Mouse (Mus musculus) liver, postnatal 0 days (tissue): Measurements from ENCODE around the gene Fam114a1. TPM values are rescaled to one million over a fixed set of nuclear protein-coding genes. Genes with fewer than 3 reads are reported as not detected.

ENCODE experiments used
- ATAC-seq: fragments of 200-750 bp; cut with Nextera tagmentation; 2 replicates; pipeline ENCODE4 v1.8.0; 2017; ENCODE audit warnings: mild to moderate bottlenecking, moderate library complexity
- DNase-seq: peaks from one replicate; pipeline ENCODE4 v3.0.0-alpha.2; 2016
- H3K27ac ChIP-seq: fragments of 300-500 bp; sonication (generic); 2 replicates; pipeline ENCODE4 v1.5.1; 2014; ENCODE audit warnings: antibody characterized with exemption, moderate library complexity, mild to moderate bottlenecking, low read depth
- H3K27me3 ChIP-seq: fragments of 300-500 bp; sonication (generic); 2 replicates; pipeline ENCODE4 v1.6.1; 2014; ENCODE audit warnings: low read length, control low read depth, mixed read lengths; ENCODE audit not compliant: insufficient read depth
- H3K36me3 ChIP-seq: fragments of 300-500 bp; sonication (generic); replicated peaks from 2 replicates; pipeline ENCODE4 v1.6.1; 2014; ENCODE audit warnings: mild to moderate bottlenecking, control low read depth, low read length, moderate library complexity, mixed read lengths; ENCODE audit not compliant: insufficient read depth
- H3K4me1 ChIP-seq: fragments of 300-500 bp; sonication (generic); 2 replicates; pipeline ENCODE4 v1.6.1; 2014; ENCODE audit warnings: antibody characterized with exemption, mild to moderate bottlenecking, control low read depth; ENCODE audit not compliant: insufficient read depth
- H3K4me2 ChIP-seq: fragments of 300-500 bp; sonication (generic); 2 replicates; pipeline ENCODE4 v1.6.1; 2014; ENCODE audit warnings: low read depth, mild to moderate bottlenecking, low read length, moderate library complexity, mixed read lengths
- H3K4me3 ChIP-seq: fragments of 300-500 bp; sonication (generic); 2 replicates; pipeline ENCODE4 v1.5.1; 2014; ENCODE audit warnings: low read depth, low read length
- H3K9ac ChIP-seq: fragments of 300-500 bp; sonication (generic); replicated peaks from 2 replicates; pipeline ENCODE4 v1.6.1; 2014; ENCODE audit warnings: mild to moderate bottlenecking, moderate library complexity
- H3K9me3 ChIP-seq: fragments of 300-500 bp; sonication (generic); 2 replicates; pipeline ENCODE4 v1.6.1; 2016; ENCODE audit warnings: mild to moderate bottlenecking, control low read depth, low read length, mixed read lengths
- CTCF ChIP-seq: sonication (generic); IDR thresholded peaks from 2 replicates; pipeline ENCODE4 v1.5.1; 2016; ENCODE audit warnings: antibody characterized with exemption, low read depth
- EP300 ChIP-seq: IDR thresholded peaks from 2 replicates; pipeline ENCODE4 v1.6.1; 2016; ENCODE audit warnings: antibody characterized with exemption, low read depth, mild to moderate bottlenecking
- WGBS: fragments of 180-500 bp; shearing (Covaris S2); extraction: QIAGEN DNeasy Blood & Tissue Kit; methylation state at CpG from one replicate; pipeline ENCODE4 v1.1.7; 2014; ENCODE audit not compliant: insufficient replicate concordance; 5-methylcytosine and 5-hydroxymethylcytosine counted together
- polyA plus RNA-seq: library from polyadenylated mRNA; unstranded; fragments of >200 nt; fragmentation: Nextera tagmentation; extraction: Ambion mirVana; gene quantifications from 2 replicates; pipeline ENCODE4 v1.2.1, GENCODE M21; 2015

Gene Fam114a1
- polyA plus RNA-seq, 1 experiment from 2014 or later, result 10.2 TPM

GRCm38 (mm10) chr5:65045642-65046370 lies 75.9 kb downstream of the Fam114a1 start:
- Histone ChIP-seq H3K36me3 (no peaks in the 10 kb centered on the region), H3K9ac (no peak overlapping the region), H3K4me3 (no peak overlapping the region), H3K27me3 (no peaks in the 10 kb centered on the region), H3K9me3 (no peaks in the 10 kb centered on the region), H3K4me1 (no peaks in the 10 kb centered on the region), H3K27ac (no peak overlapping the region), H3K4me2 (no peak overlapping the region)
- ATAC-seq (no peak), DNase-seq (no peak)
- no peak for TF ChIP-seq EP300
- no peak for TF ChIP-seq CTCF
- 82% methylated on average over 6 of the region's 6 CpGs for WGBS

- H3K27me3 ChIP-seq, result no peaks in the 10 kb centered on the region
- ATAC-seq (no peak), DNase-seq (no peak)
- TF ChIP-seq CTCF, result no peak
- no peak for TF ChIP-seq EP300
- no peak overlapping the region for H3K4me3 ChIP-seq
- H3K9ac ChIP-seq, result no peak overlapping the region
- 66% methylated on average over 12 of the region's 12 CpGs for WGBS
- no peaks in the 10 kb centered on the region for H3K36me3 ChIP-seq
- H3K4me1 ChIP-seq, result no peaks in the 10 kb centered on the region
- H3K4me2 ChIP-seq, result no peak overlapping the region
- no peak overlapping the region for H3K27ac ChIP-seq
- H3K9me3 ChIP-seq, result no peaks in the 10 kb centered on the region
These were observed 76.8 kb downstream of the Fam114a1 start for GRCm38 (mm10) chr5:65046442-65047284.

GRCm38 (mm10) chr5:65047285-65047855 lies 77.5 kb downstream of the Fam114a1 start:
- ATAC-seq (no peak), DNase-seq (no peak)
- Histone ChIP-seq H3K27ac (no peak overlapping the region), H3K36me3 (no peaks in the 10 kb centered on the region), H3K4me1 (no peaks in the 10 kb centered on the region), H3K27me3 (no peaks in the 10 kb centered on the region), H3K4me3 (no peak overlapping the region), H3K9me3 (no peaks in the 10 kb centered on the region), H3K9ac (no peak overlapping the region), H3K4me2 (no peak overlapping the region)
- TF ChIP-seq EP300 (no peak), CTCF (no peak)
- 65% methylated on average over 12 of the region's 12 CpGs for WGBS

- no peak for TF ChIP-seq EP300
- no peak for TF ChIP-seq CTCF
- DNase-seq (no peak), ATAC-seq (no peak)
These were observed 80.0 kb downstream of the Fam114a1 start for GRCm38 (mm10) chr5:65049880-65050279.

GRCm38 (mm10) chr5:65051513-65051912 lies 81.6 kb downstream of the Fam114a1 start:
- H3K36me3 ChIP-seq, result no peaks in the 10 kb centered on the region
- ATAC-seq, result no peak
- H3K9ac ChIP-seq, result no peak overlapping the region
- no peaks in the 10 kb centered on the region for H3K27me3 ChIP-seq
- H3K4me3 ChIP-seq, result no peak overlapping the region
- TF ChIP-seq CTCF (no peak), EP300 (no peak)
- 73% methylated on average over 3 of the region's 3 CpGs for WGBS
- H3K27ac ChIP-seq, result no peak overlapping the region
- H3K9me3 ChIP-seq, result no peaks in the 10 kb centered on the region
- no peak overlapping the region for H3K4me2 ChIP-seq
- no peaks in the 10 kb centered on the region for H3K4me1 ChIP-seq
- DNase-seq, result no peak

More at GRCm38 (mm10) chr5:65049880-65050279, 80.0 kb downstream of the Fam114a1 start:
- no peaks in the 10 kb centered on the region for H3K9me3 ChIP-seq
- H3K4me1 ChIP-seq, result no peaks in the 10 kb centered on the region
- H3K27me3 ChIP-seq, result no peaks in the 10 kb centered on the region
- no peak overlapping the region for H3K4me3 ChIP-seq
- 79% methylated on average over 5 of the region's 5 CpGs for WGBS
- no peak overlapping the region for H3K27ac ChIP-seq
- no peak overlapping the region for H3K9ac ChIP-seq
- no peaks in the 10 kb centered on the region for H3K36me3 ChIP-seq
- no peak overlapping the region for H3K4me2 ChIP-seq

GRCm38 (mm10) chr5:65057596-65057995 lies 87.7 kb downstream of the Fam114a1 start:
- H3K27ac ChIP-seq, result no peak overlapping the region
- DNase-seq (no peak), ATAC-seq (no peak)
- no peaks in the 10 kb centered on the region for H3K36me3 ChIP-seq
- no peak for TF ChIP-seq EP300
- no peak for TF ChIP-seq CTCF
- H3K4me2 ChIP-seq, result no peak overlapping the region
- no peak overlapping the region for H3K4me3 ChIP-seq
- no peak overlapping the region for H3K9ac ChIP-seq
- H3K27me3 ChIP-seq, result no peaks in the 10 kb centered on the region
- no peaks in the 10 kb centered on the region for H3K9me3 ChIP-seq
- 88% methylated on average over 6 of the region's 6 CpGs for WGBS
- no peaks in the 10 kb centered on the region for H3K4me1 ChIP-seq
